Mouse (Mus musculus) bone marrow, adult 2 months (tissue): Measurements from ENCODE around the gene Dcst1. TPM values are rescaled to one million over a fixed set of nuclear protein-coding genes. Genes with fewer than 3 reads are reported as not detected.

ENCODE experiments used
- H3K27ac ChIP-seq: fragments of 200-500 bp; 2 replicates; pipeline ENCODE4 v1.5.1; 2012; ENCODE audit warnings: low read depth, mild to moderate bottlenecking, control low read depth, inconsistent platforms, low read length; ENCODE audit not compliant: control insufficient read depth, poor library complexity, insufficient read depth
- H3K4me1 ChIP-seq: fragments of 200-500 bp; 2 replicates; pipeline ENCODE4 v1.6.1; 2011; ENCODE audit warnings: low read length; ENCODE audit not compliant: control insufficient read depth, insufficient read depth
- H3K4me3 ChIP-seq: fragments of 200-500 bp; replicated peaks from 2 replicates; pipeline ENCODE3; 2011; ENCODE audit warnings: mild to moderate bottlenecking, low read depth, low read length, control low read depth; ENCODE audit not compliant: control insufficient read depth
- CTCF ChIP-seq: fragments of 200-500 bp; IDR thresholded peaks from 2 replicates; pipeline ENCODE4 v1.5.1; 2011; ENCODE audit warnings: low read length, control low read depth; ENCODE audit not compliant: control insufficient read depth, insufficient read depth
- POLR2A ChIP-seq: fragments of 200-500 bp; IDR thresholded peaks from 2 replicates; pipeline ENCODE4 v1.6.1; 2011; ENCODE audit warnings: low read depth, mild to moderate bottlenecking, control low read depth, low read length, borderline replicate concordance; ENCODE audit not compliant: control insufficient read depth
- WGBS: fragments of 180-500 bp; shearing (Covaris S2); methylation state at CpG from one replicate; pipeline ENCODE4 v1.1.7; 2018; 5-methylcytosine and 5-hydroxymethylcytosine counted together
- polyA plus RNA-seq: library from polyadenylated mRNA; stranded (reverse); fragments of >200 nt; gene quantifications from 2 replicates; pipeline ENCODE4 v1.2.4, GENCODE M21; 2011; ENCODE audit warnings: low replicate concordance; ENCODE audit not compliant: missing spikeins, insufficient read depth, insufficient read length

Dcst1 gene
- polyA plus RNA-seq, 1 experiment, result 1.3 TPM

DNA sequence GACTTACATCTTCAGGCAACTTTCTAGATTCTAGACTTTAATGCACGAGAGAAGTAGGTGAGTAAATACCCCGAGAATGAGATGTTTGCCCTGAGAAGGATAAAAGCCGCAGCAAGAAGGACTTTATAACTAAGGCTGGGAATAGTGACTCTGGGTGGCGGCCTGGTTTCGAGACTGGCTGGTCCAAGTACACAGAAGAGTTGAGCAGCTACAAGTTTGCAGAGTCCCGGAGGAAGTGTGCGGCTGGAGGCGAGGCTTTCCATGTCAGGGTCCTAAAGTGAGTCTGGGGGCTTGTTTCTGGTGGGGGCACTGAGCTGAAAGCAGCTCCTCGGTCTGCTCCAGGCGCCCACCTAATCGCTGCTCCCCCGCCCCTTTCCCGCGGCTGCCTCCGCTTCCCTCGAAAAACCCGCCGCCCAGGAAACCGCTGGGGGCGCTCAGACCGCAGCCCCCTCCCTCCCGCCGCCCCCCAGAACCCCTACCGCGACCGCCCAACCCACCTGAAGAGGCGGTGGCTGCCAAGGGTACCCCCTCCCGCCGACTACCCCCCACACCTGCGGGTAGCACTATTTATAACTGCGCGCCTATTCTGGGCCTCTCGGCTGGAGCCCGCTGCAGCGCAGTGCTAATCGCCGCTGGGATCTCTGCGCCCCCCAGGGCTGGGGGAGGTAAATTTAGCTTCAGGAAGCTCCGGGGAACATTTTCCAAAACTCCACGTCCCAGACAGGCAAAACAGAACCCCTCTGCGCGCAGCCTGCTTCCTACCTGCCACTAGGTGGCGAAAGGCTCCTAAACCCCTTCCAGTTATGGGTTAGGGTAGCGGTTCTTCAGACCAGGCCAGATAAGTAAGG is 31.0 kb upstream of the Dcst1 start:
- Histone ChIP-seq H3K4me1 (no peaks in the 10 kb centered on the region; the same call in 1 of the 2 replicates), H3K4me3 (peak overlapping the region; percentile 54), H3K27ac (no peak overlapping the region)
- TF ChIP-seq POLR2A, result no peak
- TF ChIP-seq CTCF, result peak; percentile 87
- under 1% methylated on average over 43 of the region's 44 CpGs for WGBS

DNA sequence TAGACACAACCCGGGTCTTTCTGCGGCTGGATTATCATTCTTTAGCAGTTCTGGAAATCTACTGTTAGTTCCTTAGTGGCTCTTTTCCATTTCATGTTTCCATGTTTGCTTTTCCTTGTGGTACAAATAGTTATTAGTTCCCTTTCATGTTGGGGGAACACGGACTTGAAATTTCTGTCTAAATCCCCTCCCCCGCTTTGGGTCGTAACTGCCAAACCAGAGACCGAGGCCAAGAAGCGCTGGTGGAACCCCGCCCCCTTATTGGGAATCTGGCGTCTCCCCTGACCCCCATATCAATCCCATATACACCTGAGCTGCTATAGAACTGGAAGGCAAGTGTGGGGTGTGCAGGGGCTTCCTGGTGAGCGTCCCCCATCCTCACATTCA is 30.4 kb upstream of the Dcst1 start:
- TF ChIP-seq POLR2A (no peak), CTCF (no peak)
- Histone ChIP-seq H3K27ac (no peak overlapping the region), H3K4me1 (no peaks in the 10 kb centered on the region; the same call in 1 of the 2 replicates), H3K4me3 (peak overlapping the region; percentile 42)
- 4% methylated on average over 10 of the region's 10 CpGs for WGBS

DNA sequence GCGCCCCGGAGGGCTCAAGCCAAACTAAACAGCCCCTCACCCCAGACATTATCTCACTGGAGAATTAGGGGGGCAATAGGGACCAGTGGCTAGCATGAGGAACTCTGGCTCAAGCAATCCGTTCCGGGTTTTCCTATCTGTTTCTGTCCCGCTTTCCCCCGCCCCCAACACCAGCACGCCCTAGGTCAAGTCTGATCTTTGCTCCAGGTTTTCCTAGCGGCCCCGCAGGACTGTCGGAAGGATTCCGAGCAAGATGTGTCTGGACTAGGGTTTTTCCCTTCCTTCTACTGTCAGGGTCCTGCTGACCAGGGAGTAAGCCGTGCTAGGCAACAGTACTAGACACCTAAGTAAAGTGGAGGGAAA is 29.8 kb upstream of the Dcst1 start:
- Histone ChIP-seq H3K4me1 (no peaks in the 10 kb centered on the region; the same call in 1 of the 2 replicates), H3K4me3 (peak overlapping the region; percentile 42), H3K27ac (peak overlapping the region; percentile 87)
- no peak for TF ChIP-seq POLR2A
- no peak for TF ChIP-seq CTCF
- 2% methylated on average over 12 of the region's 12 CpGs for WGBS

DNA sequence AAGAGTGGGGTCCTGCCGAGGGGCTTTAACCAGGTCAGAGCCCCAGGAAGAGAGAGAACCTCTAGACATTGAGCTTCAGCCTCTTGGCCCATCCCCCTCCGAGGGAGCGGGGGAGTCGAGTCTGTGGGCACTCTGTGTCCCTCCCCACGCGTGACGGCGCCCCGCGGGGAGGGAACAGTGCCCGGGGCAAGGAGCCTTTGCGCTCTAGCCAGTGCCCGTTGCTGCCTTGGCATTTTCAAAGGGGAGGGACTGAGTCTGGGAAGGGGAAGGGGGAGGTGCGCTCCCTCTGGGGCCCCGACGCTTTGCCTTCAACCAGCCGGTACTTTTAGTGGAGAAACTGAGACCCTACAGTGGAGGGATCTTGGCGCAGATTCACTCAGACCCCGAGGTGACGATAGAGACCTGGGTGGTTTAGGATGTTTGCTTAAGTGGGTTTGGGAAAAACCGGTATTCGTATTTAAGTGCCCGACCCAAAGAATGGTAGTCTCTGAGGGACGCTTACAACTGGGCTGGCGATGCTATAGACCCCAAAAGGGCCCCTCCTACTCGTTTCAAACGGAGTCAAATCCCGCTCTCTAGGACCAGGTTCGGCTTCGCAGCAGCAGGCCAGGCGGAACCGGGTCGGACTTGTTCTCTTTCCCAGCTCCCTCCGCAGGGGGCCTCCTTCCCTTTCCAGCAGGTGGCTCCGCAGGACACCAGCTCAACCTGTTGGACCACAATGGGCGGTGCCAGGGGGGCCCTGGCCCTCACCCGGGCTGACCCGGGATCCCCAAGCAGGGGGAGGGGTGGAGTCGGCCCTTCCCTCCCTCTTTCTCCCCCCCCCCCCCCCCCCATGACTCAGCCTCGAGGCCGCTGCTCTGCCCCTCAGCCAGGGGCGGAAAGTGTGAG is 29.2 kb upstream of the Dcst1 start, which contains the start of gene Zbtb7b:
Gene Zbtb7b, minus strand, starts transcription at position 771 of the 888 bp plus-strand sequence.
- peak within 1 kb of the TSS; percentile 87 for H3K27ac ChIP-seq
- peak within 1 kb of the TSS; percentile 75 for H3K4me3 ChIP-seq
- peak; percentile 16; the same call in 1 of the 2 replicates for TF ChIP-seq CTCF
- TF ChIP-seq POLR2A, result peak; percentile 58; the same call in 1 of the 2 replicates
- under 1% methylated on average over 42 of the region's 42 CpGs for WGBS
- no peaks in the 10 kb centered on the region; the same call in 1 of the 2 replicates for H3K4me1 ChIP-seq

DNA sequence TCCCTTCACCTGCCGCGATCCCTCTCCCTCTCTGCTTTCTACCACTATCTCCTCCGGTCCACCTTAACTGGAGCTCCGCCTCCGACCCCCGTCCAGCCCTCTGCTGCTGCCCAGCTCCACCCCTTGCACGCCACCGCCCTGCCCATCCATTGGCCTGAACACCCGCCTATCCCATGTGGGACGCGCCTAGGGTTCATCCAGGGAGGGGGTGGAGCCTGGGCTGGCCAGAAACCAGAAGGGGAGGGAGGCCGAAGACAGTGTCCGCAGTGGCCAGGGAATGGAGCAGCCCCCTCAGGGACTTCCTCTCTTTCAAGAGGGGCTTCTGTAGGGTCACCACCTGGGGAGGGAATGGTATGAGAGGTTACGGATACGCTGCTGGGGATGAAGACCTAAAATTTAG is 28.6 kb upstream of the Dcst1 start:
- H3K27ac ChIP-seq, result peak overlapping the region; percentile 87
- TF ChIP-seq CTCF (no peak), POLR2A (peak; percentile 67)
- no peaks in the 10 kb centered on the region; the same call in 1 of the 2 replicates for H3K4me1 ChIP-seq
- WGBS, result under 1% methylated on average over 15 of the region's 15 CpGs
- H3K4me3 ChIP-seq, result peak overlapping the region; percentile 75

DNA sequence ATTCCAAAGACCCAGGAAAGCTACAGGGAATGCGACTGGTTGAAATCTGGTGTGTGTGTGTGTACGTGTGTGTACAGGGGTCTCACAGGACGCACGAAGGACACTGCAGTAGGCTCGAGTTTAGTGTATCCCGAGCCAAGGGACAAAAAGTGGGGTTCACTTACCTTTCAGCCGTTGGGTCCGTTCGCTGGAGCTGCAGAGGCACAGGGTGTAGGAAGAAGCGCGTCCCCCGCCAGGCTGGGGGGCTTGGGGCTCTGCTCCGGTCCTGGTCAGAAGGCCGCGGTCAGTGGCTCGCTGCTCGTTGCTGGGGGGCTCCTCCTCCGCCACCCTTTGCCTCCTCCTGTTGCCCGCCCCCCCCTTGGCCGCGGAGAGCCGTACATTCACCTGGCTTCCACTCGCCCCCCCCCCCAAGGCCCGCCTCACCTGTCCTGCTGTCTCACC is 27.8 kb upstream of the Dcst1 start:
- peak overlapping the region; percentile 70 for H3K4me3 ChIP-seq
- peak overlapping the region; percentile 71 for H3K27ac ChIP-seq
- 1% methylated on average over 19 of the region's 24 CpGs for WGBS
- TF ChIP-seq CTCF (no peak), POLR2A (no peak)
- no peaks in the 10 kb centered on the region; the same call in 1 of the 2 replicates for H3K4me1 ChIP-seq

DNA sequence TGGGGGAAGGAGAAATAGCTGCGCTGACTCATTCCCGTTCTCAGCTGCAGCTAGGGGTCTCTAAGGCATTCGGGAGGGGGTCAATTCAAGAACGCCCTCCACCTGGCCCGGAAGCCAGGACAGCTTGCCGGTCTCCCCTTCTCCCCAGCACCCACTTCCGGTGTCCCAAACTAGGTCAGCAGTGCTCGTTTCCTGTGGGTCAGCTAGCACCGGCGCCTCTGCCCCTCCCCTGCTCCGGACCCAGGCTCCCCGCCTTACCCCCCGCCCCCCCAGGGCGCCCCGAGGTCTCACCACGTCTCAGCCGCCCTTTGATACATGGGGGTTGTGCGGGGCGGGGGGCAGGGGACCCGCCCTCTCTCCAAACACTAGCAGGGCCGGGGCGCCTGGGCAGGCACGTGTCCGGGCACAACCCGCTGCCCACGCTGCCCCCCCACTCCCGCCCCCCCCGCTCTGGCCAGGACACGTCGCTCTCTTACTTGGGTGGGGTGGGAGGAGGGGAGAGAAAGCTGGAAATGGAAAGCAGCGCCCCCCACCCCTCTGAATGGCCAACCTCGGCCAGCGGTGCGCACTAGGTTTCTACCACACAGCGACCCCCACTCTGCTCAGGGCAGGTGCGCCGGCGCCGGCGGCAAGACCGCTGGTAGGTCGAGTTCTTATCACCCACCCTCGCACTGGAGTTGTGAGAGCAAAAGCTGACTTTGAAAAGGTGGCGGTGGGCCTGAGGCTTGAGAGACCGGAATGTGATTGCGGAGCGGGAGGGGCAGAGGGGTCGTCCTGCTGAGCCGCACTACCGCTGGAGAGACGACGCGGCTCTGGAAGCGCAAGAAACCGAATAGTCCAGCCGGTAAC is 26.8 kb upstream of the Dcst1 start:
- Histone ChIP-seq H3K4me3 (peak overlapping the region; percentile 70), H3K27ac (peak overlapping the region; percentile 83), H3K4me1 (no peaks in the 10 kb centered on the region; the same call in 1 of the 2 replicates)
- under 1% methylated on average over 55 of the region's 56 CpGs for WGBS
- TF ChIP-seq CTCF (no peak), POLR2A (peak; percentile 11; the same call in 1 of the 2 replicates)
